Mouse (Mus musculus) heart, embryonic 14.5 days (tissue): ENCODE results near the gene Itpk1. TPM values are rescaled to one million over a fixed set of nuclear protein-coding genes. Genes with fewer than 3 reads are reported as not detected.
"Not testable (repeated sequence)": the region's sequence is repeated elsewhere in the genome, so short reads cannot be mapped to it uniquely, and the experiment has no call there.

Source experiments
- ATAC-seq: fragments of 200-750 bp; cut with Nextera tagmentation; 2 replicates; pipeline ENCODE4 v1.8.0; 2017; ENCODE audit warnings: low read depth, moderate TSS enrichment; ENCODE audit not compliant: insufficient number of reproducible peaks, insufficient read depth, low FRiP score
- H3K27ac ChIP-seq, 2 experiments: fragments of 200-500 bp in 1 of 2; fragments of 300-500 bp in 1 of 2; sonication (generic) in 1 of 2; replicated peaks in 1 of 2; 2 replicates each; pipeline ENCODE4 v1.5.1; 2012 to 2014; ENCODE audit warnings: low read depth in 2 of 2, low read length in 2 of 2, control low read depth in 1 of 2, mild to moderate bottlenecking in 1 of 2, mixed read lengths in 1 of 2; ENCODE audit not compliant: control insufficient read depth in 1 of 2, insufficient read depth in 1 of 2
- H3K27me3 ChIP-seq: fragments of 300-500 bp; sonication (generic); 2 replicates; pipeline ENCODE4 v1.6.1; 2014; ENCODE audit warnings: mild to moderate bottlenecking, low read length, control low read depth; ENCODE audit not compliant: control insufficient read depth, insufficient read depth
- H3K36me3 ChIP-seq: fragments of 300-500 bp; sonication (generic); 2 replicates; pipeline ENCODE4 v1.6.1; 2014; ENCODE audit warnings: mild to moderate bottlenecking, control low read depth, low read length, mixed read lengths; ENCODE audit not compliant: control insufficient read depth, insufficient read depth
- H3K4me1 ChIP-seq, 2 experiments: fragments of 200-500 bp in 1 of 2; fragments of 300-500 bp in 1 of 2; sonication (generic) in 1 of 2; 2 replicates each; pipeline ENCODE4 v1.6.1; 2012 to 2014; ENCODE audit warnings: low read length in 2 of 2, control low read depth in 1 of 2, mixed read lengths in 1 of 2; ENCODE audit not compliant: control insufficient read depth in 2 of 2, insufficient read depth in 2 of 2
- H3K4me2 ChIP-seq: fragments of 300-500 bp; sonication (generic); 2 replicates; pipeline ENCODE4 v1.6.1; 2014; ENCODE audit warnings: mild to moderate bottlenecking, low read length
- H3K4me3 ChIP-seq, 2 experiments: fragments of 200-500 bp in 1 of 2; fragments of 300-500 bp in 1 of 2; sonication (generic) in 1 of 2; 2 replicates each; pipeline ENCODE4 v1.5.1; 2012 to 2014; ENCODE audit warnings: low read length in 2 of 2, mild to moderate bottlenecking in 2 of 2, control low read depth in 1 of 2, low read depth in 1 of 2, moderate library complexity in 1 of 2; ENCODE audit not compliant: control insufficient read depth in 1 of 2, insufficient read depth in 1 of 2
- H3K9ac ChIP-seq: fragments of 300-500 bp; sonication (generic); 2 replicates; pipeline ENCODE4 v1.6.1; 2014; ENCODE audit warnings: mild to moderate bottlenecking, low read length
- H3K9me3 ChIP-seq: fragments of 300-500 bp; sonication (generic); 2 replicates; pipeline ENCODE4 v1.6.1; 2016; ENCODE audit warnings: low read length, control low read depth; ENCODE audit not compliant: control insufficient read depth
- WGBS: fragments of 180-500 bp; shearing (Covaris S2); extraction: QIAGEN DNeasy Blood & Tissue Kit; methylation state at CpG from one replicate; pipeline ENCODE4 v1.1.7; 2014; 5-methylcytosine and 5-hydroxymethylcytosine counted together
- polyA plus RNA-seq: library from polyadenylated mRNA; unstranded; fragments of >200 nt; fragmentation: Nextera tagmentation; extraction: Ambion mirVana; gene quantifications from 2 replicates; pipeline ENCODE4 v1.2.1, GENCODE M21; 2014

Gene Itpk1
- polyA plus RNA-seq, 1 experiment from 2014 or later: 4.2 TPM

- no peaks in the 10 kb centered on the region for H3K27me3 ChIP-seq
Observed at GRCm38 (mm10) chr12:102638878-102639277, 65.9 kb downstream of the Itpk1 start.

GRCm38 (mm10) chr12:102637235-102637634 is 67.5 kb downstream of the Itpk1 start:
- H3K4me1 ChIP-seq: peaks cover 3 to 12% of the 10 kb centered on the region in 2 experiments; a peak in 3 of 4 replicates
- H3K27me3 ChIP-seq: no peaks in the 10 kb centered on the region
- 81% methylated on average over 10 of the region's 10 CpGs for WGBS
- H3K9me3 ChIP-seq: no peaks in the 10 kb centered on the region
- no peaks in the 10 kb centered on the region for H3K36me3 ChIP-seq
- H3K27ac ChIP-seq: no peak overlapping the region
- H3K4me2 ChIP-seq: no peak overlapping the region
- H3K9ac ChIP-seq: no peak overlapping the region
- ATAC-seq: no peak
- no peak overlapping the region for H3K4me3 ChIP-seq

More at GRCm38 (mm10) chr12:102638878-102639277, 65.9 kb downstream of the Itpk1 start:
- peaks cover 8 to 10% of the 10 kb centered on the region in 2 experiments; a peak in 3 of 4 replicates for H3K4me1 ChIP-seq
- no peak for ATAC-seq
- H3K36me3 ChIP-seq: no peaks in the 10 kb centered on the region
- H3K9ac ChIP-seq: no peak overlapping the region
- 73% methylated on average over 3 of the region's 3 CpGs for WGBS
- H3K4me3 ChIP-seq: no peak overlapping the region
- H3K4me2 ChIP-seq: no peak overlapping the region
- no peak overlapping the region for H3K27ac ChIP-seq
- no peaks in the 10 kb centered on the region for H3K9me3 ChIP-seq

GRCm38 (mm10) chr12:102634436-102635050 is 70.2 kb downstream of the Itpk1 start:
- no peak overlapping the region for H3K9ac ChIP-seq
- H3K4me1 ChIP-seq: peaks cover 0 to 2% of the 10 kb centered on the region in 2 experiments; a peak in 1 of 4 replicates
- H3K27me3 ChIP-seq: no peaks in the 10 kb centered on the region
- H3K4me2 ChIP-seq: no peak overlapping the region
- H3K27ac ChIP-seq: no peak overlapping the region
- ATAC-seq: no peak
- 80% methylated on average over 19 of the region's 20 CpGs for WGBS
- no peak overlapping the region for H3K4me3 ChIP-seq
- no peaks in the 10 kb centered on the region for H3K36me3 ChIP-seq
- H3K9me3 ChIP-seq: no peaks in the 10 kb centered on the region

- ATAC-seq: no peak
- 61% methylated on average over 4 of the region's 4 CpGs for WGBS
- Histone ChIP-seq H3K4me3 (no peak overlapping the region), H3K4me2 (no peak overlapping the region), H3K9me3 (no peaks in the 10 kb centered on the region), H3K27me3 (no peaks in the 10 kb centered on the region), H3K36me3 (no peaks in the 10 kb centered on the region), H3K27ac (no peak overlapping the region), H3K9ac (no peak overlapping the region), H3K4me1 (peaks cover 0 to 2% of the 10 kb centered on the region in 2 experiments; a peak in 1 of 4 replicates)
Observed at GRCm38 (mm10) chr12:102633083-102633501, 71.6 kb downstream of the Itpk1 start.

GRCm38 (mm10) chr12:102631690-102632089 is 73.0 kb downstream of the Itpk1 start:
- H3K36me3 ChIP-seq: no peaks in the 10 kb centered on the region
- H3K4me2 ChIP-seq: no peak overlapping the region
- ATAC-seq: no peak
- H3K27ac ChIP-seq: no peak overlapping the region
- no peak overlapping the region for H3K4me3 ChIP-seq
- no peak overlapping the region for H3K9ac ChIP-seq
- no peaks in the 10 kb centered on the region for H3K27me3 ChIP-seq
- 53% methylated on average over 8 of the region's 8 CpGs for WGBS
- H3K4me1 ChIP-seq: peaks cover 0 to 2% of the 10 kb centered on the region in 2 experiments; a peak in 1 of 4 replicates
- H3K9me3 ChIP-seq: no peaks in the 10 kb centered on the region

GRCm38 (mm10) chr12:102630471-102630870 is 74.3 kb downstream of the Itpk1 start:
- not testable (repeated sequence) for ATAC-seq, H3K27ac ChIP-seq
- 92% methylated on average over 9 of the region's 9 CpGs for WGBS

GRCm38 (mm10) chr12:102628221-102628620 is 76.5 kb downstream of the Itpk1 start:
- Histone ChIP-seq H3K9me3 (no peaks in the 10 kb centered on the region), H3K9ac (no peak overlapping the region), H3K4me1 (peaks cover 0 to 2% of the 10 kb centered on the region in 2 experiments; a peak in 1 of 4 replicates), H3K27me3 (no peaks in the 10 kb centered on the region), H3K4me2 (no peak overlapping the region), H3K27ac (no peak overlapping the region), H3K36me3 (no peaks in the 10 kb centered on the region), H3K4me3 (no peak overlapping the region)
- 65% methylated on average over 9 of the region's 9 CpGs for WGBS
- ATAC-seq: no peak

More at GRCm38 (mm10) chr12:102630471-102630870, 74.3 kb downstream of the Itpk1 start:
- H3K36me3 ChIP-seq, H3K4me2 ChIP-seq, H3K4me3 ChIP-seq, H3K9me3 ChIP-seq, H3K4me1 ChIP-seq, H3K9ac ChIP-seq, H3K27me3 ChIP-seq: not testable (repeated sequence)

GRCm38 (mm10) chr12:102627545-102627944 is 77.2 kb downstream of the Itpk1 start:
- no peak overlapping the region for H3K27ac ChIP-seq
- H3K4me1 ChIP-seq: peaks cover 5 to 6% of the 10 kb centered on the region in 2 experiments; a peak in 3 of 4 replicates
- no peak overlapping the region for H3K4me3 ChIP-seq
- no peak for ATAC-seq
- no peak overlapping the region for H3K4me2 ChIP-seq
- H3K9ac ChIP-seq: no peak overlapping the region
- no peaks in the 10 kb centered on the region for H3K9me3 ChIP-seq
- H3K27me3 ChIP-seq: no peaks in the 10 kb centered on the region
- 83% methylated on average over 5 of the region's 5 CpGs for WGBS
- H3K36me3 ChIP-seq: no peaks in the 10 kb centered on the region
